Comparison of ENCODE assay signal across 17 mouse cellular contexts in the genomic region with DNA sequence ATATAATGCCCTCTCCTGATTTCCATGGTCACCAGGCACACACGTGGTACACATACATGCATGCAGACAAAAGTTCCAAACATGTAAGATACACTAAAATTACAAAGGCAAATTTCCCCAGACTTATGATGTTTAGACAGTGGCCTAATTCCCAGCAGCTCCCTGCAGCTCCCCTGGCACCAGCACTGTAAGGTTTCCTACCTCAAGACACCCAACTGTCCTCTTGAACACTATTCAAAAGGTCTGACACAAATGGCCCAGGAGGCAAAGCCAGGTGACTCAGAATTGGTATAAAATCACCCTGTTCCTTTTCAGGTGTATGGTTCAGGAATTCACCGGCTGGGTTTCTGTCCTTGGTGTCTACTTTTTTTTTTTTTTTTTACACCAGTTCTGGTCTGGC. TPM values are rescaled to one million over a fixed set of nuclear protein-coding genes. Genes with fewer than 3 reads are reported as not detected.
DNase-seq lines count a peak whose midpoint lies in the region; ATAC-seq lines count a peak whose summit lies in the region.
"Had no signal": no experiment of that assay in that cellular context is flagged by ENCODE, and none has a peak within 500 bp of the region (broad histone marks: within the 10 kb centered on the region; RNA-seq: fewer than 3 reads in every experiment).

No protein-coding gene starts in this region.

- H3K4me2 ChIP-seq in forebrain, embryonic 11.5 days (ENCODE audit: low read depth, low read length, severe bottlenecking) = no peak overlapping the region
- H3K4me2 ChIP-seq: heart, embryonic 12.5 days; hindbrain, embryonic 12.5 days; midbrain, embryonic 15.5 days; neural tube, embryonic 12.5 days; stomach, embryonic 15.5 days had no signal

- no peak for ATAC-seq in cerebellum, adult (ENCODE audit: insufficient number of reproducible peaks, low FRiP score, low TSS enrichment)
- no peak for ATAC-seq in forebrain, embryonic 11.5 days (replicated peaks; ENCODE audit: low FRiP score)
- ATAC-seq: lung, postnatal 0 days; midbrain, embryonic 15.5 days had no signal

- no peak overlapping the region for H3K27ac ChIP-seq in forebrain, embryonic 11.5 days (ENCODE audit: low read depth, low read length)
- H3K27ac ChIP-seq: forebrain, embryonic 10.5 days; hindbrain, embryonic 12.5 days; midbrain, embryonic 15.5 days; neural tube, embryonic 12.5 days had no signal

- no peaks in the 10 kb centered on the region; the same call in 1 of the 2 replicates for H3K36me3 ChIP-seq in forebrain, embryonic 11.5 days (ENCODE audit: control insufficient read depth, insufficient read depth, low read length)

- no peaks in the 10 kb centered on the region for H3K4me1 ChIP-seq in forebrain, embryonic 11.5 days (replicated peaks; ENCODE audit: control insufficient read depth, insufficient read depth, low read length)
- H3K4me1 ChIP-seq: hindbrain, embryonic 12.5 days; midbrain, embryonic 15.5 days had no signal

- H3K9me3 ChIP-seq in forebrain, embryonic 11.5 days (ENCODE audit: control insufficient read depth, low read length) = no peaks in the 10 kb centered on the region
- H3K9me3 ChIP-seq: forebrain, embryonic 10.5 days; heart, embryonic 12.5 days; hindbrain, embryonic 12.5 days; midbrain, embryonic 15.5 days; neural tube, embryonic 12.5 days; stomach, embryonic 15.5 days had no signal

- DNase-seq in cerebellum, adult 11-12 months = peak; percentile 29
- peak; percentile 1 for DNase-seq in layer of hippocampus, adult 9-11 months
- DNase-seq in layer of hippocampus, postnatal 10 days (ENCODE audit: low spot score in 2 of 2) = no peak
- peak; percentile 0 for DNase-seq in urinary bladder, postnatal 14 days (ENCODE audit: low spot score)
- no peak for DNase-seq in urinary bladder, postnatal 10 days (ENCODE audit: low spot score)
- DNase-seq in forebrain, embryonic 11.5 days (ENCODE audit: low spot score) = no peak
- DNase-seq: adrenal gland, postnatal 14 days; kidney, adult 2 months; layer of hippocampus, postnatal 36 days had no signal

- H3K9ac ChIP-seq in forebrain, embryonic 11.5 days (ENCODE audit: low read length) = no peak overlapping the region
- H3K9ac ChIP-seq: heart, embryonic 12.5 days; hindbrain, embryonic 12.5 days; midbrain, embryonic 15.5 days; neural tube, embryonic 12.5 days; stomach, embryonic 15.5 days had no signal

- WGBS in forebrain, embryonic 11.5 days = 90% methylated on average over 2 of the region's 2 CpGs

- H3K4me3 ChIP-seq in forebrain, embryonic 11.5 days (ENCODE audit: low read depth, low read length) = no peak overlapping the region
- H3K4me3 ChIP-seq: forebrain, embryonic 10.5 days; heart, embryonic 12.5 days; hindbrain, embryonic 12.5 days; midbrain, embryonic 15.5 days; neural tube, embryonic 12.5 days; stomach, embryonic 15.5 days had no signal

- H3K27me3 ChIP-seq in forebrain, embryonic 11.5 days (ENCODE audit: control insufficient read depth, insufficient read depth, low read length) = no peaks in the 10 kb centered on the region
- H3K27me3 ChIP-seq: heart, embryonic 12.5 days; hindbrain, embryonic 12.5 days; midbrain, embryonic 15.5 days; neural tube, embryonic 12.5 days; stomach, embryonic 15.5 days had no signal

RNA-seq across cellular contexts. Expression of a gene that starts 1.3 kb away (rescaled TPM):
- total RNA-seq in layer of hippocampus, postnatal 10 days (2021) = 10 to 100 TPM in 1 of 2 experiments, 1 to 10 TPM in 1; 9.3 to 10.7 TPM
- 0.71 and 1.1 TPM in 2 replicates for polyA plus RNA-seq in forebrain, embryonic 11.5 days (2014; fragmentation: Nextera tagmentation; extraction: Ambion mirVana)

RNA-seq across cellular contexts. Expression of a gene that starts 15.7 kb away (rescaled TPM):
- 10 to 100 TPM; 37.9 to 39.6 TPM for total RNA-seq in layer of hippocampus, postnatal 10 days (2021)
- 25.4 and 30.8 TPM in 2 replicates for polyA plus RNA-seq in forebrain, embryonic 11.5 days (2014; fragmentation: Nextera tagmentation; extraction: Ambion mirVana)

RNA-seq across cellular contexts. Expression of a gene that starts 24.8 kb away (rescaled TPM):
- total RNA-seq in layer of hippocampus, postnatal 10 days (2021) = 1 to 10 TPM; 4.2 to 4.9 TPM
- polyA plus RNA-seq in forebrain, embryonic 11.5 days (2014; fragmentation: Nextera tagmentation; extraction: Ambion mirVana) = 2.0 and 2.3 TPM in 2 replicates

RNA-seq across cellular contexts. Expression of a gene that starts 47.6 kb away (rescaled TPM):
- total RNA-seq in layer of hippocampus, postnatal 10 days (2021) = 100 to 1,000 TPM; 255 to 337 TPM
- polyA plus RNA-seq in forebrain, embryonic 11.5 days (2014; fragmentation: Nextera tagmentation; extraction: Ambion mirVana) = 48.0 and 50.8 TPM in 2 replicates

Comparison
In these comparisons a context has a peak if more than half of its experiments do, and no peak if none do; other contexts are left out.
1. DNase-seq: peak in cerebellum, adult 11-12 months (single experiment), layer of hippocampus, adult 9-11 months (single experiment) and urinary bladder, postnatal 14 days (single experiment); none in layer of hippocampus, postnatal 10 days (0 of 2), urinary bladder, postnatal 10 days (single experiment) and forebrain, embryonic 11.5 days (single experiment).